Mouse (Mus musculus): ENCODE data around the gene Ube2g2. TPM values are rescaled to one million over a fixed set of nuclear protein-coding genes. Genes with fewer than 3 reads are reported as not detected.

Gene Ube2g2
- polyA plus RNA-seq, 1 experiment from 2014 or later: 66.6 TPM

DNA sequence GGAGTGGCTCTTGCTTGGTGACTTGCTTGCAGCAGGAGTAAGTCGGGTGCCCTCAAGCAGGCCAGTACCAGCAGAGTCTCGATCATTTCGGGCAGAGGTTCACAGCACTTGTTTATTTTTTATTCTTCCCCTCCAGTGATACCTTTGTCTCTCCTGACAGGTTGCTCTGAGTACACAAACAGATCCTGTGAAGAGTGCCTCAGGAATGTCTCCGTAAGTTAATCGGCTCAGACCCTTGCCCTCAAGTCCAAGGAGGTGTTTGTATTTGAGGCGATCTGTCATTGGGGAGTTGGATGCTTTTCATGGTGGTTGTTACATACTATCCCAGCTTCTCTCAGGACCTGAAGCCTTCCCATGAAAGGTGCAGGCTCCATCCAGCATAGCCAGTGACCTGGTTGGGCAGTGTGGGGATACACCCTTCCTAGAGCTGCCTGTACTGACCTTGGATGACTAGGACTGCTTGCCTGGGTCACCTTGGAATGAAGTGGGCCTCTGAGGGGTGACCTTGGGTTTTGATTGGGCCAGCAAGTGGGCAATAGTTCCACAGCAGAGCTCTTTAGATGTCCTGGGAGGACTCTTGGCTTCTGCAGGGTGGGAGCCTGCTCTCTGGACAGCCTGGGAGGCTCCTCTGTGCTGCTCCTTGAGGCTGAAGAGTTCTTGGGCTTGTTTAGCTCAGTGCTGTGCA lies 34.8 kb upstream of the Ube2g2 start:
- ATAC-seq (ENCODE audit: low read depth): no peak
- no peak overlapping the region for H3K4me3 ChIP-seq (ENCODE audit: low read length)
- H3K27ac ChIP-seq (ENCODE audit: low read length): no peak overlapping the region
- H3K9ac ChIP-seq (ENCODE audit: low read length): no peak overlapping the region
- peaks cover 5% of the 10 kb centered on the region; the same call in 1 of the 2 replicates for H3K36me3 ChIP-seq (ENCODE audit: control insufficient read depth, insufficient read depth, low read length)
- H3K9me3 ChIP-seq (ENCODE audit: control insufficient read depth, low read length): no peaks in the 10 kb centered on the region
- H3K27me3 ChIP-seq (ENCODE audit: control insufficient read depth, insufficient read depth, low read depth, low read length): no peaks in the 10 kb centered on the region
- H3K4me1 ChIP-seq (replicated peaks; ENCODE audit: control insufficient read depth, insufficient read depth, low read length): peaks cover 21% of the 10 kb centered on the region
- H3K4me2 ChIP-seq (ENCODE audit: low read depth, low read length): no peak overlapping the region
- 45% methylated on average over 6 of the region's 6 CpGs for WGBS

DNA sequence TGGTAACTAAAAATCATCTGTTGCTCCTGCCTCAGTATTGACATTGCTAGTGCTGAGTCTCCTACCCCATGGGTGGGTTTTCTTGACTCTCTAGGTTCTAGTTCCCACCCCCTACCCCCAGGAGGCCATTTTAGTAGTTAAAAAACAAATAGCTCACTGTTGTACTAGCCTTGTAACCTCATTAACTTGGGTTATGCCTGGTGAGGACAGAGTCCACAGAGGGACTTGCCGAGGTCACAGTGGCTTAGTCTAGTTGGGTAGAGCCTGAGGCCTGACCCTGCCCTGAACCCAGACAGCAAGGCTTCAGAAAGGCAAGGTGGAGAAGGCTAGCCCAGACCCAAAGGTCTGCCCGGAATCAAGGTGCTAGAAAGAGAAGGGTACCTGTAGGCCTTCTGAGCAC lies 34.0 kb upstream of the Ube2g2 start:
- no peak overlapping the region for H3K9ac ChIP-seq (ENCODE audit: low read length)
- no peak overlapping the region for H3K4me2 ChIP-seq (ENCODE audit: low read depth, low read length)
- no peaks in the 10 kb centered on the region for H3K9me3 ChIP-seq (ENCODE audit: control insufficient read depth, low read length)
- 84% methylated on average over 2 of the region's 2 CpGs for WGBS
- no peak overlapping the region for H3K27ac ChIP-seq (ENCODE audit: low read length)
- H3K4me1 ChIP-seq (replicated peaks; ENCODE audit: control insufficient read depth, insufficient read depth, low read length): peaks cover 13% of the 10 kb centered on the region
- H3K4me3 ChIP-seq (ENCODE audit: low read length): no peak overlapping the region
- H3K36me3 ChIP-seq (ENCODE audit: control insufficient read depth, insufficient read depth, low read length): peaks cover 5% of the 10 kb centered on the region
- no peaks in the 10 kb centered on the region for H3K27me3 ChIP-seq (ENCODE audit: control insufficient read depth, insufficient read depth, low read depth, low read length)
- ATAC-seq (ENCODE audit: low read depth): no peak

DNA sequence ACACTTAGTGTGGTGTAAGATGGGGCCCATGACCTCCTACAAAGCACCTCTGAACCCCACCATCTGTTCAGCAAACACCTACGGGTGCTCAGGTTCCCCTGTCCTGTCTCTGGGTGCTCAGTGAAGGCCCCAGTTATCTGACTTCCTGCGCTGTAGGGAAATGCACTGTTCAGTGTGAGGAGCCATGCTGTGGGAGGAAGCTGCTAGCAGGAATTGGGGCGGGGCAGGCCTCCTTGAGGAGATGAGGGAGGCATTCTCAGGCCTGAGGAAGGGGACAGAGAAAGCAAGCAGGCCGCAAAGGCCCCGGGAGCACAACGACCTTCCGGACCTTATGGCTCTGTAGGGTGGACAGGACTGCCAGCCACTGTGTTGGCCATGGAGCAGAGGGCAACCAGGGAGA lies 33.0 kb upstream of the Ube2g2 start:
- 69% methylated on average over 7 of the region's 7 CpGs for WGBS
- H3K27ac ChIP-seq (ENCODE audit: low read length): peak overlapping the region; percentile 18; the same call in 1 of the 2 replicates
- no peak overlapping the region for H3K4me3 ChIP-seq (ENCODE audit: low read length)
- H3K36me3 ChIP-seq (ENCODE audit: control insufficient read depth, insufficient read depth, low read length): peaks cover 15% of the 10 kb centered on the region
- H3K4me2 ChIP-seq (ENCODE audit: low read depth, low read length): no peak overlapping the region
- no peaks in the 10 kb centered on the region for H3K27me3 ChIP-seq (ENCODE audit: control insufficient read depth, insufficient read depth, low read depth, low read length)
- H3K9ac ChIP-seq (ENCODE audit: low read length): no peak overlapping the region
- ATAC-seq (ENCODE audit: low read depth): no peak
- no peaks in the 10 kb centered on the region for H3K9me3 ChIP-seq (ENCODE audit: control insufficient read depth, low read length)
- H3K4me1 ChIP-seq (replicated peaks; ENCODE audit: control insufficient read depth, insufficient read depth, low read length): peaks cover 3% of the 10 kb centered on the region

DNA sequence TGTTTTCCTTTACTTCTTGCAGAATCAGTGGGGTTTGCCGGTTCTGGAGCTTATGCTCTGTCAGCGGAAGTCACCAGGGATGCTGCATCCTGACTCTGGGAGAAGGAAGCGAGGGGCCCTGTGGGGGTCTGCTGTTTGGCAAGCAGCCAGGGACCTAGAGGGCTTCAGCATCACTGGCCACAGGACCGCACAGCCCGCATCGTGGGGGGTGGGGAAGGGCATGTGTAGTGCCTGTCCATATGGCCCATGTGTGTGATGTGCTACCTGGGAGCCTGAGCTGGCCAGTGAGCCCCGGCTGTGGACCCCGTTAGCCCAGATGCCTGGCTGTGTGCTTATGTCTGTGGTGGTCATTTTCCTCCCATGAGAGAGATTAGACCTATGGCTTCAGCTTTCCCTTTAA lies 32.3 kb upstream of the Ube2g2 start:
- Histone ChIP-seq H3K4me3 (ENCODE audit: low read length) (no peak overlapping the region), H3K27ac (ENCODE audit: low read length) (no peak overlapping the region), H3K9me3 (ENCODE audit: control insufficient read depth, low read length) (no peaks in the 10 kb centered on the region), H3K4me1 (replicated peaks; ENCODE audit: control insufficient read depth, insufficient read depth, low read length) (peaks cover 3% of the 10 kb centered on the region; the same call in 1 of the 2 replicates), H3K36me3 (ENCODE audit: control insufficient read depth, insufficient read depth, low read length) (peaks cover 20% of the 10 kb centered on the region), H3K4me2 (ENCODE audit: low read depth, low read length) (no peak overlapping the region), H3K27me3 (ENCODE audit: control insufficient read depth, insufficient read depth, low read depth, low read length) (no peaks in the 10 kb centered on the region), H3K9ac (ENCODE audit: low read length) (no peak overlapping the region)
- WGBS: 74% methylated on average over 8 of the region's 8 CpGs
- no peak for ATAC-seq (ENCODE audit: low read depth)

DNA sequence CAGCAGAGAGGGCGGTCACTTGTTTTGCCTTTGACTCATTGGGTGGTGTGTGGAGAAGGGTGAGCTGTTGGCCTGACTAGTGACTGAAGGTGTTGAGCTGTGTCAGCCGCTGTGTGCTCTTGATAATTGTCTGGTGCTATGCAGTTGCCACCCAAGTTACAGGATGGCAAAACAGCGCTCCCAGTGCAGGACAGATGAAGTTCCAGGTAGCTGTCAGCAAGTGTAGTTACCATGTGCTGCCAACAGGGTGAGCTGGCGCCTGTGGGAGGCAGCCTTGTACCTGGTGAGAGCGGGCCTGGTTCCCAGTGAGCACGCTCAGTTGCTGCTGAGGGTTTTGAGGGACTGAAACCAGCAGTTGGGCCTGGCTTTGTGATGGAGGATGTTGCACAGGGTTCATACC lies 31.3 kb upstream of the Ube2g2 start:
- Histone ChIP-seq H3K36me3 (ENCODE audit: control insufficient read depth, insufficient read depth, low read length) (peaks cover 26% of the 10 kb centered on the region), H3K9me3 (ENCODE audit: control insufficient read depth, low read length) (no peaks in the 10 kb centered on the region), H3K27ac (ENCODE audit: low read length) (no peak overlapping the region), H3K27me3 (ENCODE audit: control insufficient read depth, insufficient read depth, low read depth, low read length) (no peaks in the 10 kb centered on the region), H3K4me3 (ENCODE audit: low read length) (no peak overlapping the region), H3K4me1 (replicated peaks; ENCODE audit: control insufficient read depth, insufficient read depth, low read length) (peaks cover 3% of the 10 kb centered on the region; the same call in 1 of the 2 replicates), H3K4me2 (ENCODE audit: low read depth, low read length) (no peak overlapping the region), H3K9ac (ENCODE audit: low read length) (no peak overlapping the region)
- 41% methylated on average over 6 of the region's 6 CpGs for WGBS
- ATAC-seq (ENCODE audit: low read depth): peak; percentile 61

DNA sequence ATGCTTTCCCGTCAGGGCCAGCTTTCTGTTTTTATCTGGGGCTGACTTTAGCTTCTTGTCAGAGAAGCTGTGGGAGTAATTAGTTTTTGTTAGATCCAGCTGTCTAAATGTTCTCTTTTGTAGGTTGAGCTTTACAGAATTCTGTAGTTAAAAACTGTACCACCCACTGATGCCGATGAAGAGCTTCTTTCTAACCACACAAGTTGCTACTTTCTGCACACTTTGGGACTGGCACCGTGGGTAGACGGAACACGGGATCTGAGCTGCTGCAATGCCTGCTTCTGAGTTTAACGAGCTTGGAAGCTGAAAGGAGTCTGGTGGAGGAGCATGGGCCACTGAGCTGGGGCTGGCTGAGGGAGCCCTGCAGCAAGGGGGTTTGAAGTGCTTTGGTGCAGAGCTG lies 30.5 kb upstream of the Ube2g2 start:
- Histone ChIP-seq H3K9ac (ENCODE audit: low read length) (no peak overlapping the region), H3K36me3 (ENCODE audit: control insufficient read depth, insufficient read depth, low read length) (peaks cover 26% of the 10 kb centered on the region), H3K4me2 (ENCODE audit: low read depth, low read length) (no peak overlapping the region), H3K4me1 (replicated peaks; ENCODE audit: control insufficient read depth, insufficient read depth, low read length) (peaks cover 3% of the 10 kb centered on the region; the same call in 1 of the 2 replicates), H3K27me3 (ENCODE audit: control insufficient read depth, insufficient read depth, low read depth, low read length) (no peaks in the 10 kb centered on the region), H3K27ac (ENCODE audit: low read length) (no peak overlapping the region), H3K4me3 (ENCODE audit: low read length) (no peak overlapping the region), H3K9me3 (ENCODE audit: control insufficient read depth, low read length) (no peaks in the 10 kb centered on the region)
- ATAC-seq (ENCODE audit: low read depth): no peak
- 78% methylated on average over 6 of the region's 6 CpGs for WGBS

DNA sequence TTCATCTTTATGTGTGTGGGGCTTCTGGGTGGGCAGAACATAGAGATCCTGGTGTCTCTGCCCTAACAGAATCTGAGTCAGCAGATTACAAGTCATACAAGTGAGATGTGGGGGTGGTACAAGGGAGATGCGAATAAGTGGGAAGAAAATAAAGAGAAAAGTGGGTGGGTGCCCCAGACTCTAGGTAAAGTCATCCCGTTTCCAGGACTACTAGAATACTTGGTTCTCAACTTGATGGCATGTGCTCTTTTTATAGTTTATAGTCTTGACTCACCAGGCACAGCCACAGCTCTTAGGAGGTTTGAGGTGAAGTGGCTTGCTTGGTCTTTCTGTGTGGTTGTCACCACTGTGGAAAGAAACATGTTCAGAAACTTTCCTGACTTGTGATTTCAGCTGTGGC lies 26.0 kb upstream of the Ube2g2 start:
- no peaks in the 10 kb centered on the region for H3K4me1 ChIP-seq (replicated peaks; ENCODE audit: control insufficient read depth, insufficient read depth, low read length)
- ATAC-seq (ENCODE audit: low read depth): no peak
- no peak overlapping the region for H3K9ac ChIP-seq (ENCODE audit: low read length)
- no peak overlapping the region for H3K27ac ChIP-seq (ENCODE audit: low read length)
- H3K36me3 ChIP-seq (ENCODE audit: control insufficient read depth, insufficient read depth, low read length): peaks cover 32% of the 10 kb centered on the region
- no peaks in the 10 kb centered on the region for H3K27me3 ChIP-seq (ENCODE audit: control insufficient read depth, insufficient read depth, low read depth, low read length)
- 78% methylated on average over 2 of the region's 2 CpGs for WGBS
- no peaks in the 10 kb centered on the region for H3K9me3 ChIP-seq (ENCODE audit: control insufficient read depth, low read length)
- H3K4me2 ChIP-seq (ENCODE audit: low read depth, low read length): no peak overlapping the region
- no peak overlapping the region for H3K4me3 ChIP-seq (ENCODE audit: low read length)

DNA sequence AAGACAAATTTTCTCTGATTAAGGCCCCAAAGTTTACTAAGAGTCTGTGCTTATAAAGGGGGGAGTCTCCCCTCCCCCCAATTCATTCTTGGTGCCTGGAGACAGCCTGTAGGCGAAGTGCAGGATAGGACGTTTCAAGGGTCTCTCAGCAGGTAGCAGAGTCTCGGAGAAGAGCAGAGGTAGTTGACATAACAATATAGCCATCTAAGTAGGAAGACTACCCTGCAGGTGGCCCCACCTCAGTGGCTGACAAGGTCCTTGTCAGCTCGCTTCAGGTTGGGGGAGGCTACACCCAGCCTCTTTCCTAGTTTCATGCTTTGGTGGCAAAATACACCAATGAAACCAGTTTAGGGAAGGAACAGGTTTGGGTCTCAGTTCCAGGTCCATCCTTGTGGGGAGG lies 19.1 kb upstream of the Ube2g2 start:
- H3K9ac ChIP-seq (ENCODE audit: low read length): no peak overlapping the region
- peaks cover 4% of the 10 kb centered on the region; the same call in 1 of the 2 replicates for H3K36me3 ChIP-seq (ENCODE audit: control insufficient read depth, insufficient read depth, low read length)
- H3K4me3 ChIP-seq (ENCODE audit: low read length): no peak overlapping the region
- H3K4me1 ChIP-seq (replicated peaks; ENCODE audit: control insufficient read depth, insufficient read depth, low read length): peaks cover 18% of the 10 kb centered on the region
- H3K9me3 ChIP-seq (ENCODE audit: control insufficient read depth, low read length): no peaks in the 10 kb centered on the region
- no peak overlapping the region for H3K27ac ChIP-seq (ENCODE audit: low read length)
- WGBS: 73% methylated on average over 4 of the region's 4 CpGs
- no peaks in the 10 kb centered on the region for H3K27me3 ChIP-seq (ENCODE audit: control insufficient read depth, insufficient read depth, low read depth, low read length)
- no peak for ATAC-seq (ENCODE audit: low read depth)
- H3K4me2 ChIP-seq (ENCODE audit: low read depth, low read length): no peak overlapping the region

DNA sequence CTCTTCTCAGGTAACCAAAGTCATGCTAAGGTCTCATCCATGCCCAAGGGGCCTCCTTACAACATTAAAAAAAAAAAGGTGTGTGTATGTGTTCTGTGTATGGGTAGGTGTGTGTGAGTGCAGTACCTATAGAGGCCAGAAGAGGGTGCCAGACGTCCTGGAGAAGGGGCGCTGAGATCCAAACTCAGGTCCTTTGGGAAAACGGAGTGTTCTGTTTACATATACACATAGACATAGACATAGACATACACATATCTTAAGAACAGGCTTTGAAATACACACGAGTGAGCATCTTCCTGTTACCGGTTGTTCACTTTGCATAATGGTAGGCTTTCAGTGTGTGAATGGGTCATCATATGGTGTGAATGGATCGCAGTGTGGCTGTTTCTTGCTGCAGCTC lies 18.0 kb upstream of the Ube2g2 start:
- 86% methylated on average over 6 of the region's 6 CpGs for WGBS
- Histone ChIP-seq H3K27me3 (ENCODE audit: control insufficient read depth, insufficient read depth, low read depth, low read length) (no peaks in the 10 kb centered on the region), H3K9ac (ENCODE audit: low read length) (no peak overlapping the region), H3K9me3 (ENCODE audit: control insufficient read depth, low read length) (no peaks in the 10 kb centered on the region), H3K4me1 (replicated peaks; ENCODE audit: control insufficient read depth, insufficient read depth, low read length) (peaks cover 19% of the 10 kb centered on the region), H3K27ac (ENCODE audit: low read length) (peak overlapping the region; percentile 97; the same call in 1 of the 2 replicates), H3K4me2 (ENCODE audit: low read depth, low read length) (no peak overlapping the region), H3K36me3 (ENCODE audit: control insufficient read depth, insufficient read depth, low read length) (no peaks in the 10 kb centered on the region), H3K4me3 (ENCODE audit: low read length) (no peak overlapping the region)
- ATAC-seq (ENCODE audit: low read depth): no peak
